25 mouse cellular contexts compared by ENCODE assay signal in the genomic region with DNA sequence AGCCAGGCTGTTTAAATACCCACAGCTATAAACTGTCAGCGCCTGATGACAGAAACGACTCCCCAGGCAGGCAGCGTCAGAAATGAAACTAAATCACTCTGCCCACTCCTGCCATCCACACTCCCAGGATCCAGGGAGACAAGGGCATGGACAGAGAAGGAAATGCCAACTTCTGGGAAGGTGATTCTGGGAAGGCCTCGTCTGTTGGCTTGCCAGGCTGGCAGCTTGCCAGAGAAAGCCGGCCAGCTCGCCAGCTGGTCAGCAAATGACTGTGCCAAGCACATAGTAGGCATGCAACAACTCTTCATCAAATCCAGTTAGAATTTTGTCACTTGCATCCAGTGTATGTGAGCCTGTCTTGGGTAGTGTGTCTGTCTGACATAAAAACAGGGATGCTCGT. TPM values are rescaled to one million over a fixed set of nuclear protein-coding genes. Genes with fewer than 3 reads are reported as not detected.
DNase-seq lines count a peak whose midpoint lies in the region; ATAC-seq and TF ChIP-seq lines count a peak whose summit lies in the region.
"Had no signal": no experiment of that assay in that cellular context is flagged by ENCODE, and none has a peak within 500 bp of the region (broad histone marks: within the 10 kb centered on the region; RNA-seq: fewer than 3 reads in every experiment).

No protein-coding gene starts in this region.

- no peak for TF ChIP-seq EP300 in lung, postnatal 0 days (IDR thresholded peaks at IDR 0.05)

- ATAC-seq in hindbrain, embryonic 13.5 days (ENCODE audit: low FRiP score), result no peak
- ATAC-seq in lung, postnatal 0 days, result no peak
- ATAC-seq in neural tube, embryonic 15.5 days (ENCODE audit: low FRiP score), result no peak
- ATAC-seq in megakaryocyte progenitor cell, adult 5-6 weeks (replicated peaks; ENCODE audit: poor library complexity), result no peak
- ATAC-seq: hindbrain, embryonic 16.5 days had no signal

- peak; percentile 83 to 84 for DNase-seq in cerebellum, postnatal 10 days
- DNase-seq in cerebellum, adult 11 months, result no peak
- no peak for DNase-seq in hindbrain, embryonic 10.5 days (ENCODE audit: low spot score)
- DNase-seq in lung, postnatal 0 days (ENCODE audit: low spot score), result no peak
- DNase-seq in lung, postnatal 25 days (ENCODE audit: low spot score), result no peak
- DNase-seq: adrenal gland, postnatal 10 days; gastrocnemius, postnatal 36 days; heart, adult 2 months; kidney, adult 8-10 months; layer of hippocampus, adult 9-11 months; liver; right cerebral cortex, postnatal 14 days; spleen, adult 18-20 months had no signal

- H3K9me3 ChIP-seq in hindbrain, embryonic 13.5 days, result no peaks in the 10 kb centered on the region
- peaks cover 2% of the 10 kb centered on the region; the same call in 1 of the 2 replicates for H3K9me3 ChIP-seq in hindbrain, embryonic 10.5 days
- no peaks in the 10 kb centered on the region for H3K9me3 ChIP-seq in lung, postnatal 0 days (ENCODE audit: low read length)
- no peaks in the 10 kb centered on the region for H3K9me3 ChIP-seq in neural tube, embryonic 15.5 days (replicated peaks)
- H3K9me3 ChIP-seq: embryonic facial prominence, embryonic 12.5 days; forebrain, embryonic 12.5 days; limb, embryonic 10.5 days; liver, embryonic 15.5 days; lung, embryonic 15.5 days; midbrain, embryonic 10.5 days had no signal

- 0 out of 2 replicates have a peak overlapping the region, but pooled peaks have one; percentile 20 for H3K27ac ChIP-seq in hindbrain, embryonic 13.5 days
- no peak overlapping the region for H3K27ac ChIP-seq in hindbrain, embryonic 10.5 days
- H3K27ac ChIP-seq in lung, postnatal 0 days (ENCODE audit: low read length), result no peak overlapping the region
- H3K27ac ChIP-seq in neural tube, embryonic 15.5 days (replicated peaks), result peak overlapping the region; percentile 24; the same call in 1 of the 2 replicates
- H3K27ac ChIP-seq: embryonic facial prominence, embryonic 12.5 days; forebrain, embryonic 12.5 days; heart, adult 2 months; limb, embryonic 10.5 days; liver, embryonic 15.5 days; lung, embryonic 15.5 days; macrophage; midbrain, embryonic 10.5 days had no signal

- H3K36me3 ChIP-seq in hindbrain, embryonic 13.5 days, result no peaks in the 10 kb centered on the region
- no peaks in the 10 kb centered on the region for H3K36me3 ChIP-seq in hindbrain, embryonic 10.5 days
- H3K36me3 ChIP-seq in lung, postnatal 0 days (ENCODE audit: insufficient read depth, low read length), result no peaks in the 10 kb centered on the region
- no peaks in the 10 kb centered on the region for H3K36me3 ChIP-seq in neural tube, embryonic 15.5 days
- H3K36me3 ChIP-seq: embryonic facial prominence, embryonic 12.5 days; forebrain, embryonic 12.5 days; limb, embryonic 10.5 days; liver, embryonic 15.5 days; lung, embryonic 15.5 days; midbrain, embryonic 10.5 days had no signal

- TF ChIP-seq CTCF in lung, postnatal 0 days (IDR thresholded peaks at IDR 0.05), result no peak

- no peak overlapping the region for H3K4me3 ChIP-seq in hindbrain, embryonic 13.5 days
- no peak overlapping the region for H3K4me3 ChIP-seq in hindbrain, embryonic 10.5 days
- no peak overlapping the region for H3K4me3 ChIP-seq in lung, postnatal 0 days (ENCODE audit: low read depth, low read length)
- no peak overlapping the region for H3K4me3 ChIP-seq in neural tube, embryonic 15.5 days (replicated peaks)
- H3K4me3 ChIP-seq: embryonic facial prominence, embryonic 12.5 days; erythroblast, embryonic 14.5 days; forebrain, embryonic 12.5 days; heart, adult 2 months; limb, embryonic 10.5 days; liver, embryonic 15.5 days; lung, embryonic 15.5 days; midbrain, embryonic 10.5 days had no signal

- WGBS in hindbrain, embryonic 13.5 days, result 57% methylated on average over 7 of the region's 7 CpGs
- WGBS in hindbrain, embryonic 10.5 days, result 81% methylated on average over 7 of the region's 7 CpGs
- 22% methylated on average over 7 of the region's 7 CpGs for WGBS in lung, postnatal 0 days
- WGBS in neural tube, embryonic 15.5 days, result 36% methylated on average over 7 of the region's 7 CpGs

- H3K4me2 ChIP-seq in hindbrain, embryonic 13.5 days, result no peak overlapping the region
- H3K4me2 ChIP-seq in lung, postnatal 0 days (replicated peaks; ENCODE audit: low read depth, low read length), result 0 out of 2 replicates have a peak overlapping the region, but pooled peaks have one; percentile 12
- no peak overlapping the region for H3K4me2 ChIP-seq in neural tube, embryonic 15.5 days
- H3K4me2 ChIP-seq: embryonic facial prominence, embryonic 12.5 days; forebrain, embryonic 12.5 days; liver, embryonic 15.5 days; lung, embryonic 15.5 days had no signal

- peaks cover 20% of the 10 kb centered on the region for H3K27me3 ChIP-seq in hindbrain, embryonic 13.5 days
- peaks cover 43% of the 10 kb centered on the region for H3K27me3 ChIP-seq in hindbrain, embryonic 10.5 days (ENCODE audit: insufficient read depth, poor library complexity, severe bottlenecking)
- H3K27me3 ChIP-seq in lung, postnatal 0 days (replicated peaks; ENCODE audit: insufficient read depth, low read length), result no peaks in the 10 kb centered on the region
- no peaks in the 10 kb centered on the region for H3K27me3 ChIP-seq in neural tube, embryonic 15.5 days (replicated peaks)
- H3K27me3 ChIP-seq: lung, embryonic 15.5 days had no signal

- no peak overlapping the region for H3K9ac ChIP-seq in hindbrain, embryonic 13.5 days
- H3K9ac ChIP-seq in lung, postnatal 0 days (replicated peaks; ENCODE audit: low read depth), result 0 out of 2 replicates have a peak overlapping the region, but pooled peaks have one; percentile 13
- no peak overlapping the region for H3K9ac ChIP-seq in neural tube, embryonic 15.5 days (replicated peaks)
- H3K9ac ChIP-seq: embryonic facial prominence, embryonic 12.5 days; forebrain, embryonic 12.5 days; liver, embryonic 15.5 days; lung, embryonic 15.5 days had no signal

- H3K4me1 ChIP-seq in hindbrain, embryonic 13.5 days (replicated peaks), result peaks cover 27% of the 10 kb centered on the region
- H3K4me1 ChIP-seq in hindbrain, embryonic 10.5 days (replicated peaks), result peaks cover 18% of the 10 kb centered on the region
- peaks cover 3% of the 10 kb centered on the region; the same call in 1 of the 2 replicates for H3K4me1 ChIP-seq in lung, postnatal 0 days (ENCODE audit: insufficient read depth, low read depth, low read length)
- H3K4me1 ChIP-seq in neural tube, embryonic 15.5 days, result peaks cover 19% of the 10 kb centered on the region
- H3K4me1 ChIP-seq: liver, embryonic 15.5 days had no signal

RNA-seq across cellular contexts. Expression of gene Camk2n1, which starts 17.1 kb away (rescaled TPM):
- polyA plus RNA-seq in hindbrain, embryonic 13.5 days (2015; fragmentation: Nextera tagmentation; extraction: Ambion mirVana), result 14.3 and 14.8 TPM in 2 replicates
- 2.9 and 5.1 TPM in 2 replicates for polyA plus RNA-seq in hindbrain, embryonic 10.5 days (2016; fragmentation: Nextera tagmentation; extraction: Ambion mirVana)
- 10.9 and 12.7 TPM in 2 replicates for polyA plus RNA-seq in lung, postnatal 0 days (2015; fragmentation: Nextera tagmentation; extraction: Ambion mirVana)
- polyA plus RNA-seq in neural tube, embryonic 15.5 days (2015; fragmentation: Nextera tagmentation; extraction: Ambion mirVana), result 18.9 and 23.1 TPM in 2 replicates
- total RNA-seq in megakaryocyte progenitor cell, adult 5-6 weeks (2015), result 0.02 TPM in 1 of 2 replicates, not detected in the other
- total RNA-seq in megakaryocyte progenitor cell, adult 5-6 weeks (2017), result 0.03 TPM in 1 of 2 replicates, not detected in the other
- polyA plus RNA-seq: macrophage had no signal

RNA-seq across cellular contexts. Expression of gene Mul1, which starts 36.8 kb away (rescaled TPM):
- polyA plus RNA-seq in hindbrain, embryonic 13.5 days (2015; fragmentation: Nextera tagmentation; extraction: Ambion mirVana), result 20.9 and 21.4 TPM in 2 replicates
- 20.2 and 22.6 TPM in 2 replicates for polyA plus RNA-seq in hindbrain, embryonic 10.5 days (2016; fragmentation: Nextera tagmentation; extraction: Ambion mirVana)
- 12.3 and 13.1 TPM in 2 replicates for polyA plus RNA-seq in lung, postnatal 0 days (2015; fragmentation: Nextera tagmentation; extraction: Ambion mirVana)
- 20.0 and 21.8 TPM in 2 replicates for polyA plus RNA-seq in neural tube, embryonic 15.5 days (2015; fragmentation: Nextera tagmentation; extraction: Ambion mirVana)
- 4.5 and 6.1 TPM in 2 replicates for total RNA-seq in megakaryocyte progenitor cell, adult 5-6 weeks (2015)
- 4.7 and 6.4 TPM in 2 replicates for total RNA-seq in megakaryocyte progenitor cell, adult 5-6 weeks (2017)

Comparison
In these comparisons a context has a peak if more than half of its experiments do, and no peak if none do; other contexts are left out.
1. DNase-seq: peak in cerebellum, postnatal 10 days (2 of 2); none in cerebellum, adult 11 months (single experiment), hindbrain, embryonic 10.5 days (single experiment), lung, postnatal 0 days (single experiment) and lung, postnatal 25 days (single experiment).
2. H3K27ac ChIP-seq: peak in hindbrain, embryonic 13.5 days (single experiment) and neural tube, embryonic 15.5 days (single experiment); none in hindbrain, embryonic 10.5 days (single experiment) and lung, postnatal 0 days (single experiment).